Mouse (Mus musculus): Measurements from ENCODE around the gene Gtf3c1.

GRCm38 (mm10) chr7:125716724-125717123, 9.1 kb upstream of the Gtf3c1 start:
- no peak for TF ChIP-seq POLR2A (IDR thresholded peaks at IDR 0.05; ENCODE audit: extremely low read depth, insufficient read depth, low read length)
- TF ChIP-seq CTCF (IDR thresholded peaks at IDR 0.05; ENCODE audit: low read depth, low read length): no peak
